Mouse (Mus musculus) CH12F3 (cell line): ENCODE data around the gene Acsbg1.
"Not testable (repeated sequence)": the region's sequence is repeated elsewhere in the genome, so short reads cannot be mapped to it uniquely, and the experiment has no call there.

Experiments used
- in situ Hi-C: fragments of 300-500 bp; cut with MboI; formaldehyde crosslinking; loops from 2 replicates; pipeline ENCODE4 v1.14.3; 2020; ENCODE audit warnings: low sequenced_read_pairs

The Acsbg1 gene

DNA sequence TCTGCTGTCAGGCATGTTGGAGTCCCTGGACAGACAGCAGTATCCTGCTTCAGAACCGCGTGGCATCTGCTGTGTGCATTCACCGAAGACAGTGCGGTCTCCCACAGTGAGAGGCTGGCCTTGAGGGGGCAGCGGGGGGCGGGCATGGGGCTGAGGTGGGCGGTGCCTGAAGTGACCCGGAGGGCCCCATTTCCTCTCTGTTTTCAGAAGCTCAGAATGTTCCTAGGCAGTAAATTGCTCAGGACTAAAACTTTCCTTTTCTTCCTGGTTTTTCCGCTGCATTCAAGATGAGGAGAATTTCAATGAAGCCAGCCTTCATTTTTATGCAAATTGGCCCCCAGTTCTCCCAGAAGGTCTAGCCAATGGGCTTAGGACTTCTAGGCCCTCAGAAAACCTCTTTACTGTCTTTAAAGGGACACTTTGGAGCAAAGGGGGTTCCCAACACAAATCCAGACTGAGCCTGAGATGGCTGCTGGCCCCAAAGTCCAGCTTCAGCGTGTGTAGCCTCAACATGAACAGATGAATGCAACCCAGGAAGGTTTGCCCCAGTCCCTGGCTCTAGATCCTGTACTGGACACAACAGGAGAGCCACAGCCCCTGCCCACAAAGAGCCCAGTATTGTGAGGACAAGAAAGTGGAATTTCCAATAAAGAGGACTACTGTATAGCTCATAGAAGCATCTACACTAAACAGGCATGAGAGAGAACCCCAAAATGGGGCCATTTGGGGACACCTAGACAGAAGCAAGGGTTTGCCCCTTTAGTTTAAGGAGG is at the start of gene Acsbg1:
TSS of gene Acsbg1 (minus strand) at position 266 of the 773 bp plus-strand sequence.
- in situ Hi-C loops = no loop called here

DNA sequence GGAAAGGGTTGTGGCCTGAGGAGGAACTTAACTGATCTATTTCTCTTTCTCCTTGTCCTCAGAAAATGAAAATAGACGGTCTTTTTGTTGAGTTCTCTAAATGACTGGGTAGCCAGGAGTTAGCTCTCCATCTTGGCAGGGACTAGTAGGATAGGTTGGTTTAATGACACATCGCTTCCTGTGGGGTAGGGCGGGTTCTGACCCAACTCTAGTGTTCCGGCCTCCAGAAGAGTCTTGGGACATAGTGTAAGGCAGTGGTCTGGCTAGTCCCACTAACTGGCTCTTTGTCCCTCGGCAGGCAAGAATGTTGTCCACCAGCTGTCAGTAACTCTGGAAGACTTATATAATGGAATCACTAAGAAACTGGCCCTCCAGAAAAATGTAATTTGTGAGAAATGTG is 46.4 kb upstream of the Acsbg1 start:
- in situ Hi-C loops = no loop called here

DNA sequence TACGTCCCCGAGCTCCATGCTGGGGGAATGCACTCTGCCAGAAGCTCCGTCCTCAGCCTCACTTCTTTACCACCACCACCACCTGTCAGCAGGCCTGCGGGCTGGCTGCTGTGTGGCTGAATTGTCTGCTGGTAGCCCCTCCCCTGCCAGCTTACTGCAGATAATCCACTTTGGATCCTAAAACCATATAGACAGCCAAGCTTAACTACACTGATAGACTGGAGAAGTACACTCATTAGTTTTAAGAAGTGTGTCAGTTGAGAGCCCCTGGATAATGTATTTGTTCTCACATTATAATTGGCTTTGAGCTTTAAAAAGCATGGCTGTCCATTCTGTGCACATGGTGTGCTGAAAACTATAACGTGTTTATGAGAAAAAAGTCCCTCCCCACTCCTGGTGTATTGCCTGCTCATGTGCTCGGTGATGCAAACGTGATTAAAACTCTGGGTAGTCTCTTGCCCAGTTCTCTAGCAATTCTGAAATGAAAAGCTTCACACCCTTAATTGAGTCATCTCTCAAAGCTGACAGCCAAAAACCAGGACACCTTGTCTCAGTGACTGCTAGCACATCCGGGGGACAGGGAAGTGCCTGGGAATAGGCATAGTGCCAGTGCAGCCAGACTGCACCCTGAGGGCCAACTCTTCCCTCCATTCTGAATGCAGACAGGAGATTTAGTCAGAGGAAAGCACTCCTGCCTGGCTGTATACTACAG is 45.8 kb upstream of the Acsbg1 start:
- in situ Hi-C loops = no loop called here

GRCm38 (mm10) chr9:54705561-54705960 is 43.9 kb upstream of the Acsbg1 start:
- in situ Hi-C loops = no loop called here

GRCm38 (mm10) chr9:54704361-54704760 is 42.7 kb upstream of the Acsbg1 start:
- in situ Hi-C loops = no loop called here

DNA sequence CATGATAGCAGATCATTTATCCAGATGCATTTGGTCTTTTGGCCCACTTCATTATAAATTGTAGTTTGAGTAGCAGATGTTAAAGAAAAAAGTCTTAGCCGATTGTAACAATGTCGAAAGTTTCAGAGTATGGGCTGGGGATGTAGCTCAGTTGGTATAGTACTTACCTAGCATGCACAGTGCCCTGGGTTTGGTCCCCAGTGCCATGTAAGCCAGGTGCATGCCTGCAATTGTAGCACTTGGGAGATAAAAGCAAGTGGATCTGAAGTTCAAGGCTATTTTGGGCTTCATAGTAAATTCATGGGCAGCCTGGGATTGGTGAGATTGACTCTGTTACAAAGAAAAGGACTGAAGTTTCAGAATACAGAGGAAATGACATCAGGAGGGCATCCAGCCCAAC is 40.9 kb upstream of the Acsbg1 start:
- in situ Hi-C loops = no loop called here

GRCm38 (mm10) chr9:54700746-54701145 is 39.1 kb upstream of the Acsbg1 start:
- in situ Hi-C loops = no loop called here

GRCm38 (mm10) chr9:54700174-54700475 is 38.5 kb upstream of the Acsbg1 start:
- in situ Hi-C loops = no loop called here

GRCm38 (mm10) chr9:54699345-54700173 is 37.9 kb upstream of the Acsbg1 start:
- in situ Hi-C loops = no loop called here

DNA sequence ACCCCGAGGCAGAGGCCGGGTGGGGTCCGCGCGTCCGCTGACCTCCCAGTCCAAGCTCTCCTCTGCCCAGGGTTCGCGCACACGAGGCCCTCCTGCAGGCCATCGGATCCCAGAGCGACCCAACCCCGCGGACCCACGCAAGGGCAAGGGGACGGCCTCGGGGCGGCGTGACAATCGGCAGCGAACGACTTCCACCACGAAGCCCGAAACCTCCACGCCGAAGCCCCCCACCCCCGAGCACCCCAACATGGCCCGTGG is 37.3 kb upstream of the Acsbg1 start:
- in situ Hi-C loops = no loop called here

GRCm38 (mm10) chr9:54698318-54699086 is 36.8 kb upstream of the Acsbg1 start, which contains the start of gene Dnaja4:
Gene Dnaja4, plus strand, starts transcription at chr9:54698873.
- in situ Hi-C loops = no loop called here

DNA sequence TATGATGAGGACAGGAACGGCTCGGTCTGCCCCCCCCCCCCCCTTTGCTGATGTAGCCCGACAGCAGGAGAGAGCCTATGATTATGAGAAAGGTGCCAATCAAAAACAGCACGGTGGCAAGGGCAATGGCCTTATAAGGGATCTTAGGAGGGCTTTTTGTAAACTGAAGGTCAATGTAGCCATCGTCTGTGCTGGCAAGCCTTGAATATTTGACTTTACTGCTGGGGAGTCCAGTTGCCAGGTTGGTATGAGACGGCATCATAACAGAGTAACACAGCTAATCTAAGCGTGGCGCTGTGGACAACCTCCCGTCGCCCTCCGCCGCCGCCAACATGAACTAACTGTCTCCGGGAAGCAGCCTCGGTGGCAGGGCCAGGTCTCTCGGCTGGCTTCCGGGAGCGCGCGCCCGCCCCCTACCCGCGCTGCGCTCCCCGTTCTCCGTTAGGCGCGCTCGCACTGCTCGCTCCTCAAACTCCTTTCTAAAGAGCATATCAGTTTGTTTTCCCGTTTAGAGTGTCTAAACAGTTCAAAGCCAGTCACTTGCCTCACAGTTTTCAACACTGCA is 29.7 kb upstream of the Acsbg1 start:
- in situ Hi-C loops = not testable (repeated sequence)

DNA sequence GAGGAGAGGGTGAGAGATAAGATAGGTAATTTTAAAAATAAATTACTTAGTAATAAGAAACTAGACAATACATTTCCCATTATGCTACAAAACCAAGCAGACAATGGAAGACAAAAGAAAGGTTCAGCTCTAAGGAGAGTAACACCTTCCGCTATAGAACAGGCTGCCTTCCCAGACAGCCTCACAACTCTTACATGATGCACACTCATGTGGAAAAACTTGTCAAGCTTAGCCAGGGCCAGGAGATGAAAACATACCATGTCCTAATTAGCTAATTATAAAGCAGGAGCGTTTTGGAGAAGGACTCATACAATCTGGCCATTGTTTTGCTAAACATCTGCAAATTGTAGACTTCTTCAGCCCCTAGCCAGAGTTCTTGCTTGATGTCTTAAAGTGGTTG is 29.0 kb upstream of the Acsbg1 start:
- in situ Hi-C loops = not testable (repeated sequence)

GRCm38 (mm10) chr9:54689446-54689845 is 27.8 kb upstream of the Acsbg1 start:
- in situ Hi-C loops = no loop called here

- in situ Hi-C loops = no loop called here
Measured at GRCm38 (mm10) chr9:54687246-54688236, 25.9 kb upstream of the Acsbg1 start.

DNA sequence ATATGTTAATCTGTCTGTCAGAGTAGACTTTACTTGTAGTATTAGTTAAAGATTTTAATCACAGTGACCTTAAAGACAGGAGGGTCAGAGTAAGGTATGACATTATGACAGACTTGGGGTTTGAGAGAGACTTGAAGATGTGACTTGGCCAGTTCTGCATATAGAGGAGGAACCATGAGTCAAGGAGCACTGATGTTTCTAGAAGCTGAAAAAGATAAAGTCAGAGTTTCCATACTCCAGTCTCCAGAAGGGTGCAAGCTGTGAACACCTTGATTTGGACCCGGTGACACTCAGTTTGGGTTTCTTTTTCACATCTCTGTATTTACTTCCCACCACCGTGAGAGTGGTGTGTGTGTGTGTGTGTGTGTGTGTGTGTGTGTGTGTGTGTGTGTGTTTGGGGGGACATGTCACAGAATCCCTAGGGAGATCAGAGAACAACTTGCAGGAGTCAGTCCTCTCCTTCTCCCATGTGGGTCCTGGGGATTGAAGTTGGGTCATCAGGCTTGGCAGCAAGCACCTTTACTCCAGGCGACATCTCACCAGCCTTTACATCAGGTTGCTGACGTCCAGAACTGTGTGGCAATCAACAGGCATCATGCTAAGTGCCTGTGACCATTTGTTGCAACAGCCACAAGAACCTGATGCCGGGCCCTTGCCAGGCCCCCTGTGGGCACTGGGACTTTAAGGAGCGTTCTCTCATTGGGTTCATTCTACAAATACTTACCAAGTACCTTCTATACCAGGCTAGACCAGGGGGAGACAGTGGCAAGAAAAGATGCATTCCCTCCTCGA is 22.3 kb upstream of the Acsbg1 start:
- in situ Hi-C loops = no loop called here

DNA sequence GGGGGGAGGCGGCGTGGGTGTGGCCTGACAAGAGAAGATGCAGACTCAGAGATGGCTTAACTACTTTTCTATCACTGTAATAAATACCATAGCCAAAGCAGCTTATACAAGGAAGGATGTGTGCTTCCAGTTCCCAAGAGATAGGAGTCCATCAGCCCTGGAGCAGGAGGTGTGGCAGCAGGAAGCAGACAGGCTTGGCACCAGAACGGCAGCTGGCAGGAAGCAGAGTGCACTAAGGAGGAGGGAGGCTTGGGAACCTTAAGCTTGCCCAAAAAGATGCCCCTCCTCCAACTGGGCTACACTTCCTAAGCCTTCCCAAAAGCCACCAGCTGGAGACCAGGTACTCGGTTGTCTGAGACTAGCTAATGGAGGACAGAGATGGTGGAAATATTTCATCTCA is 21.2 kb upstream of the Acsbg1 start:
- in situ Hi-C loops = no loop called here

DNA sequence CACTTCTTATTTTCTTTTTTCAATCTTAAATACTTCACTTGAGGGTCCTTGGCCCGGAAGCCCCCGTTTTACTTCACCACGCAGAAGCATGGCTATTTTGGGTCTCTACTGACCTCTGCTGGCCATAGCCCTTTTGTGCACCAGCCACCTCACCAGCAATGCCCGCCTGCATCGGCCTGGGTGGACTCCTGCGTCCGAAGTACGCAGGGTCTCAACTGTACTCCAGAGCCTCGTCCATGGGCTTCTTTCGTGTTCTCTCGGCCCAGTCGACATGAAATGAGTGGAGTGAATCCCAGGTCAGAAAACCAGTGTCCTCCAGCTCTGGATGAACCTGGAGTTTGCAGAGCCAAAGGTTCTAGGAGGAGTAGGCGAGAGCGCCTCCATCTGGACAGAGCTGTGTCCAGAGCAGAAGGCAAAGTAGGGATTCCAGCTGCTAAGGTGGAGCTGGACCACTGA is 14.9 kb upstream of the Acsbg1 start:
- in situ Hi-C loops = no loop called here

GRCm38 (mm10) chr9:54673887-54674286 is 12.2 kb upstream of the Acsbg1 start:
- in situ Hi-C loops = loop anchor here (5.0 kb wide), 1 partner anchor 52 kb away; no protein-coding TSS in a partner anchor
